8 mouse cellular contexts compared by ENCODE assay signal in the genomic region with DNA sequence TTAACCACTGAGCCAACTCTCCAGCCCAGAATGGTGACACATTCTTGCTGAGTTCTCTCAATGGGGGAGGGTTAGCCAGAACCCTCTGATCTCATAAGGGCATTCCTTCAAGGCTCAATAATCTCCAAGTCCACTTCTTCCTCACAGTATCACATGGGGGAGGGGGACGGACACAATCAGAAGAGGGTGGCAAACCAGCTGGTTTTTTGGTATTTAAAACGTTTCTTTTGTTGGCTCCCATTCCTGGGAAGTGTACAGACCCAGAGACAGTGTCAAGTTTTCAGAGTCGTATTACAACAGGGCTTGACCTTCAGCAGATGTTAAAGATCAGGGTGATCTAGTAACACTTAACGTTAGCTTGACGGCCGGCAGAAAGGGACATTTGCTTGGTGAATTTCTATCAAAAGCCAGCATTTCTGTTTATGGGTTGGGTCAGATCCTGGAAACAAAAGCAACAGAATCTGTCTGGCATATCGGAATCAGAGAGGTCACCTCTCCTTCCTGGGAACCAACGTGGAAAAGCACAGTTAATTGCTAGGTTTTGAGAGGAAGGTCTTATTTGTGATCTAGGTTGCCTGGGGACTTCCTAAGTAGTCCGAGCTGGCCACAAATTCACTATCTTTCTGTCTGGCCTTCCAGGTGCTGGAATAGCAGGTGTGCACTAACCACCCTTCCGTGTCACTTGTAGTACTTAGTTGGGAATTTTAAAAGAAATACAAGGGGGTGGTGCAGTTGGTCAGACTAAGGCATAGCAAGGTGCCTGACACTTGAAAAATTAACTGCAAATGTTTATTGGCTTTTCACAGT. TPM values are rescaled to one million over a fixed set of nuclear protein-coding genes. Genes with fewer than 3 reads are reported as not detected.
DNase-seq lines count a peak whose midpoint lies in the region; ATAC-seq and TF ChIP-seq lines count a peak whose summit lies in the region.

No protein-coding gene starts in this region.

- H3K9ac ChIP-seq in intestine, embryonic 16.5 days (ENCODE audit: low read depth, low read length): peak overlapping the region; percentile 65

- WGBS in intestine, embryonic 16.5 days: 27% methylated on average over 10 of the region's 10 CpGs
- WGBS in midbrain, embryonic 10.5 days: 53% methylated on average over 10 of the region's 10 CpGs

- H3K4me1 ChIP-seq in intestine, embryonic 16.5 days (ENCODE audit: control insufficient read depth, insufficient read depth, low read length): peaks cover 29% of the 10 kb centered on the region
- peaks cover 48% of the 10 kb centered on the region for H3K4me1 ChIP-seq in midbrain, embryonic 10.5 days

- peak overlapping the region; percentile 60 for H3K4me2 ChIP-seq in intestine, embryonic 16.5 days (ENCODE audit: low read depth, low read length)

- peak overlapping the region; percentile 58 for H3K4me3 ChIP-seq in layer of hippocampus, adult 2 months
- peak overlapping the region; percentile 95 for H3K4me3 ChIP-seq in intestine, embryonic 16.5 days (ENCODE audit: low read length)
- peak overlapping the region; percentile 91 for H3K4me3 ChIP-seq in midbrain, embryonic 10.5 days

- no peak overlapping the region for H3K27ac ChIP-seq in layer of hippocampus, adult 2 months
- H3K27ac ChIP-seq in intestine, embryonic 16.5 days (ENCODE audit: low read length): peak overlapping the region; percentile 88
- H3K27ac ChIP-seq in midbrain, embryonic 10.5 days (replicated peaks): peak overlapping the region; percentile 94

- no peak for DNase-seq in layer of hippocampus, adult 2 months (ENCODE audit: low spot score in 2 of 2)
- no peak for DNase-seq in layer of hippocampus, postnatal 14 days (ENCODE audit: low spot score in 2 of 2)
- peak; percentile 60 for DNase-seq in embryo, embryonic 11 days
- DNase-seq in midbrain, embryonic 10.5 days (ENCODE audit: low spot score): no peak
- DNase-seq in thymus, postnatal 10 days (ENCODE audit: low spot score in 2 of 2): no peak
- DNase-seq in layer of hippocampus, adult 9-11 months: no peak
- DNase-seq in thymus, adult 18-20 months: no peak

- H3K9me3 ChIP-seq in intestine, embryonic 16.5 days (ENCODE audit: control insufficient read depth, low read length): no peaks in the 10 kb centered on the region
- H3K9me3 ChIP-seq in midbrain, embryonic 10.5 days (replicated peaks): no peaks in the 10 kb centered on the region

- no peaks in the 10 kb centered on the region for H3K36me3 ChIP-seq in intestine, embryonic 16.5 days (ENCODE audit: control insufficient read depth, insufficient read depth, low read length)
- H3K36me3 ChIP-seq in midbrain, embryonic 10.5 days: 0 out of 2 replicates have a peak, but pooled peaks cover under 1% of the 10 kb centered on the region

- H3K27me3 ChIP-seq in intestine, embryonic 16.5 days (replicated peaks; ENCODE audit: control insufficient read depth, insufficient read depth, low read length): no peaks in the 10 kb centered on the region
- H3K27me3 ChIP-seq in midbrain, embryonic 10.5 days (ENCODE audit: low read depth, poor library complexity, severe bottlenecking): 0 out of 2 replicates have a peak, but pooled peaks cover 3% of the 10 kb centered on the region

- no peak for ATAC-seq in intestine, embryonic 16.5 days

- no peak for TF ChIP-seq CTCF in layer of hippocampus, adult 2 months (conservative IDR thresholded peaks at IDR 0.05)

RNA-seq across cellular contexts. Expression of a gene that starts 1.1 kb away (rescaled TPM):
- 10 to 100 TPM; 58.1 to 58.9 TPM for total RNA-seq in layer of hippocampus, adult 2 months (2021)
- 10 to 100 TPM; 26.9 to 27.7 TPM for total RNA-seq in layer of hippocampus, postnatal 14 days (2021)
- polyA plus RNA-seq in intestine, embryonic 16.5 days (2015; fragmentation: Nextera tagmentation; extraction: Ambion mirVana): 16.4 and 16.6 TPM in 2 replicates
- polyA plus RNA-seq in midbrain, embryonic 10.5 days (2016; fragmentation: Nextera tagmentation; extraction: Ambion mirVana): 18.0 and 18.7 TPM in 2 replicates
